Mouse (Mus musculus): Measurements from ENCODE around the gene 4931422A03Rik. TPM values are rescaled to one million over a fixed set of nuclear protein-coding genes. Genes with fewer than 3 reads are reported as not detected.

4931422A03Rik gene
- polyA plus RNA-seq, 1 experiment from 2014 or later: 2.2 TPM

- H3K9me3 ChIP-seq (replicated peaks; ENCODE audit: control insufficient read depth, low read length): no peaks in the 10 kb centered on the region
- ATAC-seq (replicated peaks; ENCODE audit: insufficient number of reproducible peaks, low FRiP score, low TSS enrichment): no peak
- 69% methylated on average over 7 of the region's 7 CpGs for WGBS (ENCODE audit: insufficient replicate concordance)
Observed at GRCm38 (mm10) chr2:103934270-103934669, 93.9 kb downstream of the 4931422A03Rik start.

GRCm38 (mm10) chr2:103932480-103932879, 95.7 kb downstream of the 4931422A03Rik start:
- Histone ChIP-seq H3K4me1 (ENCODE audit: control insufficient read depth, insufficient read depth, low read length) (no peaks in the 10 kb centered on the region), H3K27me3 (ENCODE audit: control insufficient read depth, insufficient read depth, low read length) (0 out of 2 replicates have a peak, but pooled peaks cover 1% of the 10 kb centered on the region), H3K4me2 (no peak overlapping the region), H3K9me3 (replicated peaks; ENCODE audit: control insufficient read depth, low read length) (no peaks in the 10 kb centered on the region), H3K36me3 (ENCODE audit: control insufficient read depth, insufficient read depth, low read length) (no peaks in the 10 kb centered on the region), H3K27ac (ENCODE audit: low read depth, low read length) (no peak overlapping the region), H3K4me3 (ENCODE audit: low read depth, low read length) (no peak overlapping the region), H3K9ac (ENCODE audit: low read depth, low read length) (no peak overlapping the region)
- 77% methylated on average over 9 of the region's 9 CpGs for WGBS (ENCODE audit: insufficient replicate concordance)
- ATAC-seq (replicated peaks; ENCODE audit: insufficient number of reproducible peaks, low FRiP score, low TSS enrichment): no peak

More at GRCm38 (mm10) chr2:103934270-103934669, 93.9 kb downstream of the 4931422A03Rik start:
- no peaks in the 10 kb centered on the region for H3K4me1 ChIP-seq (ENCODE audit: control insufficient read depth, insufficient read depth, low read length)
- no peak overlapping the region for H3K4me3 ChIP-seq (ENCODE audit: low read depth, low read length)
- H3K27me3 ChIP-seq (ENCODE audit: control insufficient read depth, insufficient read depth, low read length): no peaks in the 10 kb centered on the region
- no peaks in the 10 kb centered on the region for H3K36me3 ChIP-seq (ENCODE audit: control insufficient read depth, insufficient read depth, low read length)
- no peak overlapping the region for H3K4me2 ChIP-seq
- H3K9ac ChIP-seq (ENCODE audit: low read depth, low read length): no peak overlapping the region
- no peak overlapping the region for H3K27ac ChIP-seq (ENCODE audit: low read depth, low read length)

GRCm38 (mm10) chr2:103932025-103932424, 96.1 kb downstream of the 4931422A03Rik start:
- H3K36me3 ChIP-seq (ENCODE audit: control insufficient read depth, insufficient read depth, low read length): no peaks in the 10 kb centered on the region
- no peaks in the 10 kb centered on the region for H3K9me3 ChIP-seq (replicated peaks; ENCODE audit: control insufficient read depth, low read length)
- H3K27ac ChIP-seq (ENCODE audit: low read depth, low read length): no peak overlapping the region
- H3K9ac ChIP-seq (ENCODE audit: low read depth, low read length): no peak overlapping the region
- H3K27me3 ChIP-seq (ENCODE audit: control insufficient read depth, insufficient read depth, low read length): 0 out of 2 replicates have a peak, but pooled peaks cover 3% of the 10 kb centered on the region
- ATAC-seq (replicated peaks; ENCODE audit: insufficient number of reproducible peaks, low FRiP score, low TSS enrichment): no peak
- WGBS (ENCODE audit: insufficient replicate concordance): 54% methylated on average over 2 of the region's 2 CpGs
- no peaks in the 10 kb centered on the region for H3K4me1 ChIP-seq (ENCODE audit: control insufficient read depth, insufficient read depth, low read length)
- no peak overlapping the region for H3K4me2 ChIP-seq
- no peak overlapping the region for H3K4me3 ChIP-seq (ENCODE audit: low read depth, low read length)

GRCm38 (mm10) chr2:103931511-103931911, 96.7 kb downstream of the 4931422A03Rik start:
- Histone ChIP-seq H3K9me3 (replicated peaks; ENCODE audit: control insufficient read depth, low read length) (no peaks in the 10 kb centered on the region), H3K36me3 (ENCODE audit: control insufficient read depth, insufficient read depth, low read length) (no peaks in the 10 kb centered on the region), H3K4me3 (ENCODE audit: low read depth, low read length) (no peak overlapping the region), H3K9ac (ENCODE audit: low read depth, low read length) (no peak overlapping the region), H3K27me3 (ENCODE audit: control insufficient read depth, insufficient read depth, low read length) (0 out of 2 replicates have a peak, but pooled peaks cover 3% of the 10 kb centered on the region), H3K4me1 (ENCODE audit: control insufficient read depth, insufficient read depth, low read length) (no peaks in the 10 kb centered on the region), H3K4me2 (no peak overlapping the region), H3K27ac (ENCODE audit: low read depth, low read length) (no peak overlapping the region)
- ATAC-seq (replicated peaks; ENCODE audit: insufficient number of reproducible peaks, low FRiP score, low TSS enrichment): no peak
- 58% methylated on average over 7 of the region's 7 CpGs for WGBS (ENCODE audit: insufficient replicate concordance)

GRCm38 (mm10) chr2:103930306-103931019, 97.7 kb downstream of the 4931422A03Rik start:
- H3K27me3 ChIP-seq (ENCODE audit: control insufficient read depth, insufficient read depth, low read length): 0 out of 2 replicates have a peak, but pooled peaks cover 3% of the 10 kb centered on the region
- ATAC-seq (replicated peaks; ENCODE audit: insufficient number of reproducible peaks, low FRiP score, low TSS enrichment): no peak
- H3K27ac ChIP-seq (ENCODE audit: low read depth, low read length): no peak overlapping the region
- H3K4me1 ChIP-seq (ENCODE audit: control insufficient read depth, insufficient read depth, low read length): no peaks in the 10 kb centered on the region
- H3K9ac ChIP-seq (ENCODE audit: low read depth, low read length): no peak overlapping the region
- 67% methylated on average over 13 of the region's 13 CpGs for WGBS (ENCODE audit: insufficient replicate concordance)
- no peaks in the 10 kb centered on the region for H3K36me3 ChIP-seq (ENCODE audit: control insufficient read depth, insufficient read depth, low read length)
- no peak overlapping the region for H3K4me3 ChIP-seq (ENCODE audit: low read depth, low read length)
- no peak overlapping the region for H3K4me2 ChIP-seq
- no peaks in the 10 kb centered on the region for H3K9me3 ChIP-seq (replicated peaks; ENCODE audit: control insufficient read depth, low read length)

GRCm38 (mm10) chr2:103927610-103928145, 100.5 kb downstream of the 4931422A03Rik start:
- 79% methylated on average over 1 of the region's 1 CpGs for WGBS (ENCODE audit: insufficient replicate concordance)
- Histone ChIP-seq H3K27me3 (ENCODE audit: control insufficient read depth, insufficient read depth, low read length) (0 out of 2 replicates have a peak, but pooled peaks cover 3% of the 10 kb centered on the region), H3K4me1 (ENCODE audit: control insufficient read depth, insufficient read depth, low read length) (no peaks in the 10 kb centered on the region), H3K4me2 (no peak overlapping the region), H3K27ac (ENCODE audit: low read depth, low read length) (no peak overlapping the region), H3K9me3 (replicated peaks; ENCODE audit: control insufficient read depth, low read length) (no peaks in the 10 kb centered on the region), H3K9ac (ENCODE audit: low read depth, low read length) (no peak overlapping the region), H3K4me3 (ENCODE audit: low read depth, low read length) (no peak overlapping the region), H3K36me3 (ENCODE audit: control insufficient read depth, insufficient read depth, low read length) (no peaks in the 10 kb centered on the region)
- ATAC-seq (replicated peaks; ENCODE audit: insufficient number of reproducible peaks, low FRiP score, low TSS enrichment): no peak

GRCm38 (mm10) chr2:103926586-103927113, 101.5 kb downstream of the 4931422A03Rik start:
- Histone ChIP-seq H3K36me3 (ENCODE audit: control insufficient read depth, insufficient read depth, low read length) (no peaks in the 10 kb centered on the region), H3K27ac (ENCODE audit: low read depth, low read length) (no peak overlapping the region), H3K27me3 (ENCODE audit: control insufficient read depth, insufficient read depth, low read length) (0 out of 2 replicates have a peak, but pooled peaks cover 3% of the 10 kb centered on the region), H3K4me3 (ENCODE audit: low read depth, low read length) (no peak overlapping the region), H3K9ac (ENCODE audit: low read depth, low read length) (no peak overlapping the region), H3K9me3 (replicated peaks; ENCODE audit: control insufficient read depth, low read length) (no peaks in the 10 kb centered on the region), H3K4me2 (no peak overlapping the region), H3K4me1 (ENCODE audit: control insufficient read depth, insufficient read depth, low read length) (no peaks in the 10 kb centered on the region)
- no peak for ATAC-seq (replicated peaks; ENCODE audit: insufficient number of reproducible peaks, low FRiP score, low TSS enrichment)
- 84% methylated on average over 4 of the region's 4 CpGs for WGBS (ENCODE audit: insufficient replicate concordance)

- WGBS (ENCODE audit: insufficient replicate concordance): 89% methylated on average over 6 of the region's 6 CpGs
- H3K9ac ChIP-seq (ENCODE audit: low read depth, low read length): no peak overlapping the region
- no peak overlapping the region for H3K4me2 ChIP-seq
- H3K27ac ChIP-seq (ENCODE audit: low read depth, low read length): no peak overlapping the region
- no peaks in the 10 kb centered on the region for H3K36me3 ChIP-seq (ENCODE audit: control insufficient read depth, insufficient read depth, low read length)
- no peak for ATAC-seq (replicated peaks; ENCODE audit: insufficient number of reproducible peaks, low FRiP score, low TSS enrichment)
- H3K4me1 ChIP-seq (ENCODE audit: control insufficient read depth, insufficient read depth, low read length): no peaks in the 10 kb centered on the region
- no peaks in the 10 kb centered on the region for H3K27me3 ChIP-seq (ENCODE audit: control insufficient read depth, insufficient read depth, low read length)
- H3K4me3 ChIP-seq (ENCODE audit: low read depth, low read length): no peak overlapping the region
- no peaks in the 10 kb centered on the region for H3K9me3 ChIP-seq (replicated peaks; ENCODE audit: control insufficient read depth, low read length)
Observed at GRCm38 (mm10) chr2:103919488-103919887, 108.7 kb downstream of the 4931422A03Rik start.

Measured in heart, embryonic 11.5 days (tissue).